Mouse (Mus musculus): ENCODE measurements around the gene Taok3. TPM values are rescaled to one million over a fixed set of nuclear protein-coding genes. Genes with fewer than 3 reads are reported as not detected.

Taok3 gene
- total and polyA plus RNA-seq, 2 experiments from 2014 or later, result 30.1 to 61.9 TPM

DNA sequence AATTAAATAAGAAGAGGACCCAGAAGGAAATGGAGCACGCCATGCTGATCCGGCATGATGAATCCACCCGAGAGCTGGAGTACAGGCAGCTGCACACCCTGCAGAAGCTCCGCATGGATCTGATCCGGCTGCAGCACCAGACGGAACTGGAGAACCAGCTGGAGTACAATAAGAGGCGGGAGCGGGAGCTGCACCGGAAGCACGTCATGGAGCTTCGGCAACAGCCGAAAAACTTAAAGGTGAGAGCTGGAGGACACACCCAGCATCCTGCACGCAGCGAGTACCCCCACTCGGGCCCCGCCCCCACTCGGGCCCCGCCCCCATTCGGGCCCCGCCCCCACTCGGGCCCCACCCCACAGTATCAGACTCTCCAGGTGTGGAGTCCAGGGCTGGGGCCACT, 143.6 kb downstream of the Taok3 start:
- Histone ChIP-seq H3K9me3 (ENCODE audit: low read length) (no peaks in the 10 kb centered on the region), H3K36me3 (ENCODE audit: insufficient read depth, low read length) (peaks cover 73% of the 10 kb centered on the region), H3K27ac (ENCODE audit: low read depth, low read length) (no peak overlapping the region), H3K4me2 (ENCODE audit: low read depth, low read length, poor library complexity, severe bottlenecking) (no peak overlapping the region), H3K4me3 (ENCODE audit: low read depth, low read length) (no peak overlapping the region), H3K27me3 (ENCODE audit: insufficient read depth, low read length) (no peaks in the 10 kb centered on the region), H3K9ac (replicated peaks; ENCODE audit: low read length, poor library complexity, severe bottlenecking) (no peak overlapping the region), H3K4me1 (ENCODE audit: insufficient read depth, low read length) (no peaks in the 10 kb centered on the region)
- WGBS, result 93% methylated on average over 11 of the region's 21 CpGs
- DNase-seq (ENCODE audit: low spot score) (no peak), ATAC-seq (ENCODE audit: low FRiP score) (no peak)
- TF ChIP-seq CTCF (IDR thresholded peaks at IDR 0.05), result no peak

DNA sequence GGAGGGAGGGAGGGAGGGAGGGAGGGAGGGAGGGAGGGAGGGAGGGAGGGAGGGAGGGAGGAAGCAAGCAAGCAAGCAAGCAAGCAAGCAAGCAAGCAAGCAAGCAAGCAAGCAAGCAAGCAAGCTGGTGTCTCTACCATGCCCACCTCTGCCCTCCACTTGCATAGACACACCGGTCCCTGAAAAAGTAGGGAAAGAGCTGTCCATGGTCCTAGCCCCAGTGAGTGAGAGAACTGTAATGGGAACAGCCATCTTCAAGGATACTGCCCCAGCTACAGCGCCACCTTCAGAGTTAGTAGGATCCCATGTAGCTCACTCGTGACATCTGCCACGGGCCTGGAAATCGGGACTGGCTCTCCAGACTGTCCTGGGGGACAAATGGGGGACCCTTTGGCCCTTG, 144.8 kb downstream of the Taok3 start:
- WGBS, result 52% methylated on average over 5 of the region's 5 CpGs
- H3K9ac ChIP-seq (replicated peaks; ENCODE audit: low read length, poor library complexity, severe bottlenecking), result no peak overlapping the region
- no peaks in the 10 kb centered on the region for H3K9me3 ChIP-seq (ENCODE audit: low read length)
- H3K36me3 ChIP-seq (ENCODE audit: insufficient read depth, low read length), result peaks cover 61% of the 10 kb centered on the region
- H3K4me2 ChIP-seq (ENCODE audit: low read depth, low read length, poor library complexity, severe bottlenecking), result no peak overlapping the region
- no peak overlapping the region for H3K27ac ChIP-seq (ENCODE audit: low read depth, low read length)
- ATAC-seq (ENCODE audit: low FRiP score), result no peak
- no peaks in the 10 kb centered on the region for H3K4me1 ChIP-seq (ENCODE audit: insufficient read depth, low read length)
- H3K27me3 ChIP-seq (ENCODE audit: insufficient read depth, low read length), result no peaks in the 10 kb centered on the region
- no peak overlapping the region for H3K4me3 ChIP-seq (ENCODE audit: low read depth, low read length)
- TF ChIP-seq CTCF (IDR thresholded peaks at IDR 0.05), result no peak
- DNase-seq (ENCODE audit: low spot score), result no peak

DNA sequence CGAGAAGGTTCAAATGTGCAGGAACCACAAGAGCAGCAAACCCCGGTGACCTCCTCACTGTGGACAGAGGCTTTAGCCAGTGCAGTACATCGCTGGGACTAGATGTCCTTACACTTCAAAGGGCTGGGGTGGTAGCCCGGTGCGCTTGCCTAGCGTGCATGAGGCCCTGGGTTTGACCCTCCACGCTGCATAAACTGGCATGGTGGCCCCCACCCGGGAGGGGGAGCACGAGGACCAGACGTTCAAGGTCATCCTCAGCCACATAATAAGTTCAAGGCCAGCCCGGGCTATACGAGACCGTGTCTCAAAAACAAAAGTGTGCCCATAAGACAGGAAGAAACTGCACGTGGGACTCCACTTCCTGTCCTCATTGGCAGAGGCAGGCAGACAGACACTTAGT, 148.0 kb downstream of the Taok3 start:
- Histone ChIP-seq H3K9ac (replicated peaks; ENCODE audit: low read length, poor library complexity, severe bottlenecking) (no peak overlapping the region), H3K4me3 (ENCODE audit: low read depth, low read length) (no peak overlapping the region), H3K4me2 (ENCODE audit: low read depth, low read length, poor library complexity, severe bottlenecking) (no peak overlapping the region), H3K27me3 (ENCODE audit: insufficient read depth, low read length) (no peaks in the 10 kb centered on the region), H3K27ac (ENCODE audit: low read depth, low read length) (no peak overlapping the region), H3K4me1 (ENCODE audit: insufficient read depth, low read length) (no peaks in the 10 kb centered on the region), H3K36me3 (ENCODE audit: insufficient read depth, low read length) (peaks cover 56% of the 10 kb centered on the region), H3K9me3 (ENCODE audit: low read length) (no peaks in the 10 kb centered on the region)
- ATAC-seq (ENCODE audit: low FRiP score), result no peak
- DNase-seq (ENCODE audit: low spot score), result no peak
- TF ChIP-seq CTCF (IDR thresholded peaks at IDR 0.05), result no peak
- 76% methylated on average over 14 of the region's 14 CpGs for WGBS

DNA sequence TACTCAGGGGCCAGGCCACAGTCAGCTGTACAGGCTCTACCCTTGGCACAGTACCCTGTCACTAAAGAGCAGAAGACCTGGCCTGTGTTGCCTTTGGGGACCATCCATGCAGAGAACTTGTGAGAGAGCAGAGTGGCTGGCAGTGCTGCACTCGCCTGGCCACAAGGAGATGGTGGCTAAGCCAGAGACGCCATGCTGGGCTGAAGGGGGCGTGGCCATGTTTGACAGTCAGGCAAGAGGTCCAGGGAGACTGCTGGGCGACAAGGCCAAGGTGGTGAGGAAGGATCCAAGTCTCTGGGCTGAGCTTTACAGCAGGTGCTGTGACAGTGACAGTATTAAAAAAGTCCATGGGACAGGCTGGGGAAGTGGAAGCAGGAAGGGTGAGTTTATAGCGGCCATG, 148.8 kb downstream of the Taok3 start:
- Histone ChIP-seq H3K36me3 (ENCODE audit: insufficient read depth, low read length) (peaks cover 50% of the 10 kb centered on the region), H3K9ac (replicated peaks; ENCODE audit: low read length, poor library complexity, severe bottlenecking) (no peak overlapping the region), H3K27ac (ENCODE audit: low read depth, low read length) (no peak overlapping the region; the same call in 1 of the 2 replicates), H3K9me3 (ENCODE audit: low read length) (no peaks in the 10 kb centered on the region), H3K4me2 (ENCODE audit: low read depth, low read length, poor library complexity, severe bottlenecking) (no peak overlapping the region), H3K4me3 (ENCODE audit: low read depth, low read length) (no peak overlapping the region), H3K27me3 (ENCODE audit: insufficient read depth, low read length) (no peaks in the 10 kb centered on the region), H3K4me1 (ENCODE audit: insufficient read depth, low read length) (no peaks in the 10 kb centered on the region)
- ATAC-seq (ENCODE audit: low FRiP score) (no peak), DNase-seq (ENCODE audit: low spot score) (no peak)
- no peak for TF ChIP-seq CTCF (IDR thresholded peaks at IDR 0.05)
- WGBS, result 44% methylated on average over 5 of the region's 5 CpGs

- H3K4me3 ChIP-seq (ENCODE audit: low read depth, low read length), result no peak overlapping the region
- no peaks in the 10 kb centered on the region for H3K4me1 ChIP-seq (ENCODE audit: insufficient read depth, low read length)
- ATAC-seq (ENCODE audit: low FRiP score) (no peak), DNase-seq (ENCODE audit: low spot score) (no peak)
- peaks cover 47% of the 10 kb centered on the region for H3K36me3 ChIP-seq (ENCODE audit: insufficient read depth, low read length)
- WGBS, result 94% methylated on average over 12 of the region's 12 CpGs
- no peak overlapping the region for H3K27ac ChIP-seq (ENCODE audit: low read depth, low read length)
- TF ChIP-seq CTCF (IDR thresholded peaks at IDR 0.05), result no peak
- no peaks in the 10 kb centered on the region for H3K9me3 ChIP-seq (ENCODE audit: low read length)
- no peak overlapping the region for H3K4me2 ChIP-seq (ENCODE audit: low read depth, low read length, poor library complexity, severe bottlenecking)
- no peak overlapping the region for H3K9ac ChIP-seq (replicated peaks; ENCODE audit: low read length, poor library complexity, severe bottlenecking)
- H3K27me3 ChIP-seq (ENCODE audit: insufficient read depth, low read length), result no peaks in the 10 kb centered on the region
Observed at GRCm38 (mm10) chr5:117269395-117269794, 149.5 kb downstream of the Taok3 start.

DNA sequence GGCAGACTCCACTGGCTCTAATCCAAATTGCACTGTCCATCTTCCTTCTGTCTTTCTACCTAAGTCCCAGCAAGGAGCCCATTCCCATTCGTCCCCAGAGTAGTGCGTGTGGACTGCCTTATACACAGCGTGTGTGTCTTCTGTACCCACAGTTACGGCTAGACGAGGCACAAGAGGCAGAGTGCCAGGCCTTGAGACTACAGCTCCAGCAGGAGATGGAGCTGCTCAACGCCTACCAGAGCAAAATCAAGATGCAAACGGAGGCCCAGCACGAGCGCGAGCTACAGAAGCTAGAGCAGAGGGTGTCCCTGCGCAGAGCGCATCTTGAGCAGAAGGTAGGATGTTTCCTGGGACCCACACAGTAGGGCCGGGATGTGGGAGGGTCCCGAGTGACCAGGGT, 152.0 kb downstream of the Taok3 start:
- H3K4me1 ChIP-seq (ENCODE audit: insufficient read depth, low read length), result no peaks in the 10 kb centered on the region
- no peaks in the 10 kb centered on the region for H3K27me3 ChIP-seq (ENCODE audit: insufficient read depth, low read length)
- DNase-seq (ENCODE audit: low spot score) (no peak), ATAC-seq (ENCODE audit: low FRiP score) (no peak)
- H3K27ac ChIP-seq (ENCODE audit: low read depth, low read length), result no peak overlapping the region
- no peak overlapping the region for H3K9ac ChIP-seq (replicated peaks; ENCODE audit: low read length, poor library complexity, severe bottlenecking)
- H3K4me3 ChIP-seq (ENCODE audit: low read depth, low read length), result no peak overlapping the region
- WGBS, result 89% methylated on average over 14 of the region's 14 CpGs
- H3K9me3 ChIP-seq (ENCODE audit: low read length), result no peaks in the 10 kb centered on the region
- no peak overlapping the region for H3K4me2 ChIP-seq (ENCODE audit: low read depth, low read length, poor library complexity, severe bottlenecking)
- no peak for TF ChIP-seq CTCF (IDR thresholded peaks at IDR 0.05)
- peaks cover 26% of the 10 kb centered on the region for H3K36me3 ChIP-seq (ENCODE audit: insufficient read depth, low read length)

Measured in midbrain, postnatal 0 days (tissue).